Mouse (Mus musculus) CH12.LX (cell line): ENCODE data around the gene Camkmt.

Source experiments
- CHD1 ChIP-seq: IDR thresholded peaks from 2 replicates; pipeline ENCODE4 v1.6.1; 2012; ENCODE audit warnings: low read depth, low read length, improper control_type of control experiment, inconsistent platforms
- CTCF ChIP-seq, 2 experiments: IDR thresholded peaks in 1 of 2; conservative IDR thresholded peaks in 1 of 2; 2 replicates each; pipeline ENCODE4 v1.5.1; 2011 to 2012; ENCODE audit warnings: low read depth in 2 of 2, low read length in 2 of 2, improper control_type of control experiment in 1 of 2, inconsistent platforms in 1 of 2, mild to moderate bottlenecking in 1 of 2, moderate library complexity in 1 of 2
- EP300 ChIP-seq: IDR thresholded peaks from 2 replicates; pipeline ENCODE4 v1.6.1; 2011; ENCODE audit warnings: low read length, improper control_type of control experiment
- KAT2A ChIP-seq: IDR thresholded peaks from 2 replicates; pipeline ENCODE4 v1.6.1; 2012; ENCODE audit warnings: low read length, improper control_type of control experiment, inconsistent platforms; ENCODE audit not compliant: insufficient replicate concordance
- MEF2A ChIP-seq: IDR thresholded peaks from 2 replicates; pipeline ENCODE4 v1.6.1; 2014; ENCODE audit warnings: low read depth, mild to moderate bottlenecking, inconsistent platforms, low read length, improper control_type of control experiment, borderline replicate concordance
- POLR2A ChIP-seq: IDR thresholded peaks from 2 replicates; pipeline ENCODE4 v1.6.1; 2011; ENCODE audit warnings: low read depth, mild to moderate bottlenecking, improper control_type of control experiment, low read length
- TCF12 ChIP-seq: IDR thresholded peaks from 2 replicates; pipeline ENCODE4 v1.6.1; 2014; ENCODE audit warnings: low read depth, mild to moderate bottlenecking, inconsistent platforms, low read length, improper control_type of control experiment
- USF1 ChIP-seq: IDR thresholded peaks from 2 replicates; pipeline ENCODE4 v1.6.1; 2014; ENCODE audit warnings: low read depth, mild to moderate bottlenecking, inconsistent platforms, low read length, improper control_type of control experiment
- ZC3H11A ChIP-seq: IDR thresholded peaks from 2 replicates; pipeline ENCODE4 v1.6.1; 2012; ENCODE audit warnings: low read depth, mild to moderate bottlenecking, inconsistent platforms, low read length, improper control_type of control experiment

DNA sequence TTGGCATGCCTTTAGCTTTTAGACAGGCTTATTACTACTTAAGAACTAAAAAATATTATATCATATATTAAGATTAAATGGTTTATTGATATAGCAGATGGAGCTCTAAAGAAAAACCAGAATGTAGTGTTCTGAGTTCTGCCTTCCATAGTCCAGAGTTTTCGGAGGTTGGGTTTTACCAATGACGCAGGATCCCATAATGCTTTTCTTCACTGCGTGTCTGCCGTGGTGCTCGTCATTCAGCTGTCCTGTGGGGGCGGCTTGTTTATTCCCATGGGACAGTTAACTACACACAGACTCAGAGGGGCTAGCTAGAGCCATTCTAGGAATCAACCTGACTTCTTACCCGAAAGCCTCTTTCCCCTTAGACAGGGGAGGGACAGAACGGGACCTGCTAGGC is 69.2 kb downstream of the Camkmt start:
- TF ChIP-seq CTCF (conservative IDR thresholded peaks at IDR 0.05 in 1 of 2, IDR thresholded peaks at IDR 0.05 in 1 of 2; ENCODE audit: low read depth in 2 of 2, low read length in 2 of 2) = no peak
- no peak for TF ChIP-seq EP300
- TF ChIP-seq ZC3H11A = no peak
- no peak for TF ChIP-seq MEF2A
- TF ChIP-seq KAT2A = no peak
- no peak for TF ChIP-seq USF1
- TF ChIP-seq CHD1 = no peak
- no peak for TF ChIP-seq POLR2A
- no peak for TF ChIP-seq TCF12
